Mouse (Mus musculus): ENCODE data around the gene Scin. TPM values are rescaled to one million over a fixed set of nuclear protein-coding genes. Genes with fewer than 3 reads are reported as not detected.

The Scin gene
- polyA plus RNA-seq, 1 experiment: 0.48 TPM

- Histone ChIP-seq H3K4me1 (ENCODE audit: control insufficient read depth, insufficient read depth, insufficient read length, low read length) (no peaks in the 10 kb centered on the region), H3K27ac (replicated peaks; ENCODE audit: low read depth, low read length) (no peak overlapping the region), H3K4me3 (ENCODE audit: insufficient read depth, low read depth, low read length) (peak overlapping the region; percentile 39)
Observed at GRCm38 (mm10) chr12:40133194-40133572, 845 bp downstream of the Scin start.

- H3K4me3 ChIP-seq (ENCODE audit: insufficient read depth, low read depth, low read length): no peak overlapping the region
- no peak overlapping the region for H3K27ac ChIP-seq (replicated peaks; ENCODE audit: low read depth, low read length)
- no peaks in the 10 kb centered on the region for H3K4me1 ChIP-seq (ENCODE audit: control insufficient read depth, insufficient read depth, insufficient read length, low read length)
Observed at GRCm38 (mm10) chr12:40118872-40119271, 15.2 kb downstream of the Scin start.

- no peak overlapping the region for H3K4me3 ChIP-seq (ENCODE audit: insufficient read depth, low read depth, low read length)
- H3K27ac ChIP-seq (replicated peaks; ENCODE audit: low read depth, low read length): no peak overlapping the region
- no peaks in the 10 kb centered on the region for H3K4me1 ChIP-seq (ENCODE audit: control insufficient read depth, insufficient read depth, insufficient read length, low read length)
Observed at GRCm38 (mm10) chr12:40117045-40117444, 17.0 kb downstream of the Scin start.

DNA sequence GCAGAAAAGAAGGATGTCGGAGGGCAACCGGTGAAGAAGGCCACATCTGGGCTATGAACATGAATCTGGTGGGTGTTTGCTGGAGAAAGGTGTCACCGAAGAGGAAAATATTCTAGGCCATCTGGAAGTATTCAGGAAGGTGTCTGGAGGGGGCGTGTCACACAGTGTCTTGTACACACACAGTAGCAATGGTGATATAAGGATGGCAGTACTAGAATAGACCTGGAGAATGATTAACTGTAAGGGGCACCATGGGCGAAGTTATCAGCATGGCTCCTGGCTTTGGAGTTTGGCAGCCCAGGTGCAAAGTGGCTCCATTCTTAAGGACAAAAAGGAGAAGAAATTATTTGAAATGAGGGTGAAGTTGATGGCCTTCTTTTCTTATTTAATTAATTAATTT, 17.8 kb downstream of the Scin start:
- Histone ChIP-seq H3K4me3 (ENCODE audit: insufficient read depth, low read depth, low read length) (no peak overlapping the region), H3K27ac (replicated peaks; ENCODE audit: low read depth, low read length) (no peak overlapping the region), H3K4me1 (ENCODE audit: control insufficient read depth, insufficient read depth, insufficient read length, low read length) (no peaks in the 10 kb centered on the region)

- no peak overlapping the region for H3K27ac ChIP-seq (replicated peaks; ENCODE audit: low read depth, low read length)
- no peaks in the 10 kb centered on the region for H3K4me1 ChIP-seq (ENCODE audit: control insufficient read depth, insufficient read depth, insufficient read length, low read length)
- no peak overlapping the region for H3K4me3 ChIP-seq (ENCODE audit: insufficient read depth, low read depth, low read length)
Observed at GRCm38 (mm10) chr12:40114883-40115282, 19.1 kb downstream of the Scin start.

GRCm38 (mm10) chr12:40114020-40114419, 20.0 kb downstream of the Scin start:
- no peaks in the 10 kb centered on the region for H3K4me1 ChIP-seq (ENCODE audit: control insufficient read depth, insufficient read depth, insufficient read length, low read length)
- H3K27ac ChIP-seq (replicated peaks; ENCODE audit: low read depth, low read length): no peak overlapping the region
- no peak overlapping the region for H3K4me3 ChIP-seq (ENCODE audit: insufficient read depth, low read depth, low read length)

- Histone ChIP-seq H3K4me1 (ENCODE audit: control insufficient read depth, insufficient read depth, insufficient read length, low read length) (no peaks in the 10 kb centered on the region), H3K27ac (replicated peaks; ENCODE audit: low read depth, low read length) (no peak overlapping the region), H3K4me3 (ENCODE audit: insufficient read depth, low read depth, low read length) (no peak overlapping the region)
Observed at GRCm38 (mm10) chr12:40113605-40114004, 20.4 kb downstream of the Scin start.

GRCm38 (mm10) chr12:40109227-40109626, 24.8 kb downstream of the Scin start:
- Histone ChIP-seq H3K27ac (replicated peaks; ENCODE audit: low read depth, low read length) (no peak overlapping the region), H3K4me1 (ENCODE audit: control insufficient read depth, insufficient read depth, insufficient read length, low read length) (no peaks in the 10 kb centered on the region), H3K4me3 (ENCODE audit: insufficient read depth, low read depth, low read length) (no peak overlapping the region)

- H3K4me3 ChIP-seq (ENCODE audit: insufficient read depth, low read depth, low read length): no peak overlapping the region
- no peak overlapping the region for H3K27ac ChIP-seq (replicated peaks; ENCODE audit: low read depth, low read length)
- no peaks in the 10 kb centered on the region for H3K4me1 ChIP-seq (ENCODE audit: control insufficient read depth, insufficient read depth, insufficient read length, low read length)
Observed at GRCm38 (mm10) chr12:40108143-40108542, 25.9 kb downstream of the Scin start.

DNA sequence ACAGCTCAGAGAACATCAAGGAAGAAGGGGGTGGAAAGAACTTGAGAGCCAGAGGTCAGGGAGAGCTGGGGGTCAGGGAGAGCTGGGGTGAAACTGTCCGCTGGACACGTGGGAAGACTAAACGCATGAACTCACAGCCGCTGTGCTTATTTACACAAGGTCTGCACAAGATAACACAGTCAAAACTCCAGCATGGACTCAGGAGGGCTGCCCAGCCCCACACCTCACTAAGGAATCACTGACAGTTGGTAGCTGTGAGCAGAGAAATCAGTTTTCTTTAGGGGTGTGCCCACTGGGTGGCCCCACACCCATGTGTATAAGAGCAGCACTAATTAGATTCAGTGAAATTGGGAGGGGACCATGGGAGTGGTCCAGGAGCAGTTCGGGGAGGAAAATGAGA, 27.2 kb downstream of the Scin start:
- Histone ChIP-seq H3K27ac (replicated peaks; ENCODE audit: low read depth, low read length) (no peak overlapping the region), H3K4me1 (ENCODE audit: control insufficient read depth, insufficient read depth, insufficient read length, low read length) (no peaks in the 10 kb centered on the region), H3K4me3 (ENCODE audit: insufficient read depth, low read depth, low read length) (no peak overlapping the region)

- H3K4me3 ChIP-seq (ENCODE audit: insufficient read depth, low read depth, low read length): no peak overlapping the region
- no peak overlapping the region for H3K27ac ChIP-seq (replicated peaks; ENCODE audit: low read depth, low read length)
- H3K4me1 ChIP-seq (ENCODE audit: control insufficient read depth, insufficient read depth, insufficient read length, low read length): no peaks in the 10 kb centered on the region
Observed at GRCm38 (mm10) chr12:40104750-40105149, 29.3 kb downstream of the Scin start.

- H3K27ac ChIP-seq (replicated peaks; ENCODE audit: low read depth, low read length): no peak overlapping the region
- H3K4me1 ChIP-seq (ENCODE audit: control insufficient read depth, insufficient read depth, insufficient read length, low read length): no peaks in the 10 kb centered on the region
- H3K4me3 ChIP-seq (ENCODE audit: insufficient read depth, low read depth, low read length): no peak overlapping the region
Observed at GRCm38 (mm10) chr12:40102359-40102758, 31.7 kb downstream of the Scin start.

GRCm38 (mm10) chr12:40099407-40099806, 34.6 kb downstream of the Scin start:
- no peak overlapping the region for H3K27ac ChIP-seq (replicated peaks; ENCODE audit: low read depth, low read length)
- H3K4me3 ChIP-seq (ENCODE audit: insufficient read depth, low read depth, low read length): no peak overlapping the region
- no peaks in the 10 kb centered on the region for H3K4me1 ChIP-seq (ENCODE audit: control insufficient read depth, insufficient read depth, insufficient read length, low read length)

DNA sequence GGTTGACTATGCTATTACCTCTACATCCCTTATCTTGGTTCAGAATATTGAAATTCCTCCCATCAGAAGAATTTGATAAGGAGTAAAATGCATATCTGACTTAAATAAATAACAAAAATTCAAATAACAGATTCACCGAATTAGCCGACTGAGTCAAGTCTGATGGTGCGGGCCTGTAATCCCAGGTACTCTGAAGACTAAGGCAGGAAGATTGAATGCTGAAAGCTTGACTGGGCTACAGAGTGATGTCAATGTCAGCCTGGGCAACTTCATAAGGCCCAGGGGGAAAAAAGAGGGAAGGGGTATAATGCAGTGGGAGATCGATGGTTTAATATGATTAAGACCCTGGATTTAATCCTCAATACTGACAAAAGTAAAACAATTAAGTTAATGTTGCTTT, 36.6 kb downstream of the Scin start:
- Histone ChIP-seq H3K27ac (replicated peaks; ENCODE audit: low read depth, low read length) (no peak overlapping the region), H3K4me1 (ENCODE audit: control insufficient read depth, insufficient read depth, insufficient read length, low read length) (no peaks in the 10 kb centered on the region), H3K4me3 (ENCODE audit: insufficient read depth, low read depth, low read length) (no peak overlapping the region)

DNA sequence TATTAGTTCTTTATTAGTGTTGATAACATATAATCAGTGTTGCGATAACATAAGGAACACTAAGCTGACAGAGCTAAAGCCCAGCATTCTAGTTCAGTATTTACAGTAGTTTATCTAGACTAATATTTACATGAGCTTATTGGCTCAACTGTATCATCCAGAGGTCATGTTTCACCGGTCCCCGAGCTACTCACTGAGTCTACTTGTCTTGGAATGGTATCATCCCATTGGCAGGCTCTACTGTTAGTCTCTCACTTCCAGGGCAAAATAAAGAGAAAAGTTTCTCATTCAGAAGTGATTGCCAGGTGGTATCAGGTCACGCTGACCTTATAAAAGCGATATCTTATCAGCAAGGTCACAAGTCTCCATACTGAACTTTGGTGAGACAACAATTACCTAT, 37.0 kb downstream of the Scin start:
- Histone ChIP-seq H3K4me1 (ENCODE audit: control insufficient read depth, insufficient read depth, insufficient read length, low read length) (no peaks in the 10 kb centered on the region), H3K4me3 (ENCODE audit: insufficient read depth, low read depth, low read length) (no peak overlapping the region), H3K27ac (replicated peaks; ENCODE audit: low read depth, low read length) (no peak overlapping the region)

GRCm38 (mm10) chr12:40096453-40096852, 37.6 kb downstream of the Scin start:
- Histone ChIP-seq H3K27ac (replicated peaks; ENCODE audit: low read depth, low read length) (no peak overlapping the region), H3K4me1 (ENCODE audit: control insufficient read depth, insufficient read depth, insufficient read length, low read length) (no peaks in the 10 kb centered on the region), H3K4me3 (ENCODE audit: insufficient read depth, low read depth, low read length) (no peak overlapping the region)

DNA sequence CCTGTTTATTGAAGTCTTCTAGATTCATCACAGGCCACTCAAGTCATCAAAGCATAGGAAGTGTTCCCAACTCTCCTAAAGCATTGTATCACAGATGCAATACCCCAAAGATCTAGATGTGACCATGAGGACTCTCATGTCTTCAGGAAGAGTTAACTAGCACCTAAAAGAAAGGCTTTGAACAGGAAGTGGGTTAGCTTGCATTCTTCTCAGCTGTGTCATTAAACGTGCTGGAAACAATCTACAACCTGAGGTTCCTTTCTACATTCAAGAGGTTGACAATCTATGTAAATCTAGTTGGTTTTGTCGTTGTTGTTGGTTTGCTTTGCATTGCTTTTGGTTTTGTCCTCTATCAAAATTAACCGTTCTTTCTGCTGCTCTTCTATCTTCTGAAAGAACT, 44.0 kb downstream of the Scin start:
- Histone ChIP-seq H3K4me1 (ENCODE audit: control insufficient read depth, insufficient read depth, insufficient read length, low read length) (no peaks in the 10 kb centered on the region), H3K4me3 (ENCODE audit: insufficient read depth, low read depth, low read length) (no peak overlapping the region), H3K27ac (replicated peaks; ENCODE audit: low read depth, low read length) (no peak overlapping the region)

All from brown adipose tissue, adult 24 weeks (tissue).